17 mouse cellular contexts compared by ENCODE assay signal in genomic region chr4:41260691-41261090, GRCm38 (mm10).
"Had no signal": no experiment of that assay in that cellular context is flagged by ENCODE, and none has a peak within 500 bp of the region (broad histone marks: within the 10 kb centered on the region; RNA-seq: fewer than 3 reads in every experiment).

No protein-coding gene starts in this region.

- H3K4me2 ChIP-seq: lung, embryonic 14.5 days; midbrain, embryonic 12.5 days; neural tube, embryonic 12.5 days; stomach, embryonic 15.5 days had no signal

- DNase-seq: lung, adult 18-20 months; lung, embryonic 14.5 days; lung, postnatal 14 days; lung, postnatal 36 days; midbrain, embryonic 14.5 days; right cerebral cortex, postnatal 14 days; thymus, adult 2 months; thymus, postnatal 25 days; thymus, postnatal 4 days had no signal

- H3K27me3 ChIP-seq: megakaryocyte, embryonic 14.5 days; midbrain, embryonic 12.5 days; neural tube, embryonic 12.5 days; stomach, embryonic 15.5 days had no signal

- H3K9ac ChIP-seq: lung, embryonic 14.5 days; midbrain, embryonic 12.5 days; neural tube, embryonic 12.5 days; stomach, embryonic 15.5 days had no signal

- ATAC-seq: midbrain, embryonic 16.5 days had no signal

- H3K9me3 ChIP-seq: megakaryocyte, embryonic 14.5 days; midbrain, embryonic 10.5 days; midbrain, embryonic 12.5 days; neural tube, embryonic 12.5 days; stomach, embryonic 15.5 days had no signal

- H3K4me1 ChIP-seq: midbrain, embryonic 10.5 days; midbrain, embryonic 12.5 days; neural tube, embryonic 12.5 days; stomach, embryonic 15.5 days had no signal

- H3K27ac ChIP-seq: macrophage; midbrain, embryonic 10.5 days; midbrain, embryonic 12.5 days; neural tube, embryonic 12.5 days; stomach, embryonic 15.5 days; stomach, postnatal 0 days had no signal

- H3K4me3 ChIP-seq: megakaryocyte, embryonic 14.5 days; midbrain, embryonic 10.5 days; midbrain, embryonic 12.5 days; neural tube, embryonic 12.5 days; stomach, embryonic 15.5 days had no signal
